Comparison of ENCODE assay signal across 9 mouse cellular contexts in genomic region chr2:179729002-179729401, GRCm38 (mm10).
DNase-seq lines count a peak whose midpoint lies in the region; ATAC-seq and TF ChIP-seq lines count a peak whose summit lies in the region.
"Had no signal": no experiment of that assay in that cellular context is flagged by ENCODE, and none has a peak within 500 bp of the region (broad histone marks: within the 10 kb centered on the region; RNA-seq: fewer than 3 reads in every experiment).

No protein-coding gene starts in this region.

- H3K9me3 ChIP-seq in ES-E14 (ENCODE audit: control insufficient read depth, insufficient read depth, low read depth, low read length), result no peaks in the 10 kb centered on the region
- H3K9me3 ChIP-seq in neural tube, embryonic 15.5 days (replicated peaks), result no peaks in the 10 kb centered on the region

- intact Hi-C loops in left cerebral cortex, adult 2 months (cut with DNase I), result no loop called here
- intact Hi-C loops in left cerebral cortex, postnatal 25 days (cut with DNase I), result no loop called here

- H3K4me3 ChIP-seq in left cerebral cortex, adult 2 months, result no peak overlapping the region
- no peak overlapping the region for H3K4me3 ChIP-seq in ES-E14 (ENCODE audit: insufficient read depth in 1 of 2, low read depth in 1 of 2, low read length in 2 of 2, poor library complexity in 1 of 2, severe bottlenecking in 1 of 2)
- no peak overlapping the region for H3K4me3 ChIP-seq in neural tube, embryonic 15.5 days (replicated peaks)

- DNase-seq in embryo, embryonic 10.5 days (ENCODE audit: low spot score), result peak; percentile 42
- no peak for DNase-seq in embryo, embryonic 10 days (ENCODE audit: low spot score)
- DNase-seq in left cerebral cortex, adult 2 months (ENCODE audit: extremely low spot score in 1 of 2, low spot score in 2 of 2), result peak in 1 of 2 experiments; percentile 23
- no peak for DNase-seq in left cerebral cortex, postnatal 25 days (ENCODE audit: low spot score in 2 of 2)
- DNase-seq in ES-E14 (ENCODE audit: low read depth, low spot score), result no peak
- no peak for DNase-seq in left cerebral cortex, adult 11 months (ENCODE audit: low spot score)

- H3K9ac ChIP-seq in ES-E14 (ENCODE audit: insufficient read depth, low read depth, low read length, poor library complexity, severe bottlenecking), result no peak overlapping the region
- no peak overlapping the region for H3K9ac ChIP-seq in neural tube, embryonic 15.5 days (replicated peaks)

- H3K27me3 ChIP-seq in neural tube, embryonic 15.5 days (replicated peaks), result 0 out of 2 replicates have a peak, but pooled peaks cover 3% of the 10 kb centered on the region

- ATAC-seq in megakaryocyte, adult 5-6 weeks (ENCODE audit: poor library complexity, severe bottlenecking), result peak; percentile 18; the same call in 1 of the 2 replicates
- no peak for ATAC-seq in neural tube, embryonic 15.5 days (ENCODE audit: low FRiP score)

- no peaks in the 10 kb centered on the region for H3K36me3 ChIP-seq in ES-E14 (ENCODE audit: control insufficient read depth, insufficient read depth, low read length, poor library complexity, severe bottlenecking)
- no peaks in the 10 kb centered on the region for H3K36me3 ChIP-seq in neural tube, embryonic 15.5 days
- H3K36me3 ChIP-seq: G1E had no signal

- no peaks in the 10 kb centered on the region for H3K4me1 ChIP-seq in ES-E14 (ENCODE audit: control insufficient read depth in 2 of 2, insufficient read depth in 2 of 2, low read length in 2 of 2, poor library complexity in 1 of 2)
- peaks cover 24% of the 10 kb centered on the region for H3K4me1 ChIP-seq in neural tube, embryonic 15.5 days

- no peak overlapping the region for H3K4me2 ChIP-seq in neural tube, embryonic 15.5 days

- in situ Hi-C loops in ES-E14 (cut with MboI; ENCODE audit: low sequenced_read_pairs in 2 of 2, unreplicated experiment in 2 of 2), result no loop called here

- 63% methylated on average over 8 of the region's 8 CpGs for WGBS in neural tube, embryonic 15.5 days

- peak; percentile 64 for TF ChIP-seq CTCF in left cerebral cortex, adult 2 months (IDR thresholded peaks at IDR 0.05)

- no peak overlapping the region for H3K27ac ChIP-seq in left cerebral cortex, adult 2 months
- H3K27ac ChIP-seq in ES-E14 (ENCODE audit: insufficient read depth, low read depth, low read length, poor library complexity, severe bottlenecking), result no peak overlapping the region
- H3K27ac ChIP-seq in neural tube, embryonic 15.5 days (replicated peaks), result no peak overlapping the region

TF ChIP-seq in ES-E14, 5 proteins besides CTCF, POLR2A, EP300 and RAD21:
- peak; percentile 26; the same call in 1 of the 2 replicates for TF ChIP-seq ZC3H11A (IDR thresholded peaks at IDR 0.05; ENCODE audit: borderline replicate concordance, low read depth, low read length)
- no peak for TF ChIP-seq HCFC1 (IDR thresholded peaks at IDR 0.05; ENCODE audit: borderline replicate concordance, insufficient read depth, low read length)
